In genomic region chr9:107514303-107514955, GRCm38 (mm10) we compare ENCODE assay signal across 8 mouse cellular contexts. TPM values are rescaled to one million over a fixed set of nuclear protein-coding genes. Genes with fewer than 3 reads are reported as not detected.
A peak's percentile ranks its signal among the peaks of the same experiment; 100 is the strongest.
DNase-seq lines count a peak whose midpoint lies in the region; ATAC-seq and TF ChIP-seq lines count a peak whose summit lies in the region.

No protein-coding gene starts in this region.

- H3K4me2 ChIP-seq in intestine, embryonic 14.5 days (ENCODE audit: low read length) = no peak overlapping the region
- no peak overlapping the region for H3K4me2 ChIP-seq in midbrain, embryonic 14.5 days (ENCODE audit: low read length)

- intact Hi-C loops in left cerebral cortex, postnatal 36 days (cut with DNase I) = loop anchor here (1.0 to 5.0 kb wide), 3 partner anchors 148 to 222 kb away; no protein-coding TSS in a partner anchor

- no peaks in the 10 kb centered on the region for H3K4me1 ChIP-seq in intestine, embryonic 14.5 days (replicated peaks; ENCODE audit: control insufficient read depth, insufficient read depth, low read length)
- H3K4me1 ChIP-seq in midbrain, embryonic 14.5 days (ENCODE audit: control insufficient read depth, insufficient read depth, low read length) = peaks cover 12% of the 10 kb centered on the region
- no peaks in the 10 kb centered on the region for H3K4me1 ChIP-seq in small intestine, adult 2 months (ENCODE audit: control insufficient read depth, insufficient read depth, insufficient read length, low read length)

- H3K27me3 ChIP-seq in intestine, embryonic 14.5 days (replicated peaks; ENCODE audit: control insufficient read depth, insufficient read depth, low read length) = no peaks in the 10 kb centered on the region
- no peaks in the 10 kb centered on the region for H3K27me3 ChIP-seq in midbrain, embryonic 14.5 days (ENCODE audit: control insufficient read depth, insufficient read depth, low read length)
- no peaks in the 10 kb centered on the region for H3K27me3 ChIP-seq in small intestine, adult 2 months (ENCODE audit: control insufficient read depth, insufficient read depth, low read length)

- no peak overlapping the region for H3K27ac ChIP-seq in intestine, embryonic 14.5 days (ENCODE audit: low read depth)
- peak overlapping the region; percentile 3; the same call in 1 of the 2 replicates for H3K27ac ChIP-seq in midbrain, embryonic 14.5 days (replicated peaks; ENCODE audit: low read depth, low read length)
- no peak overlapping the region for H3K27ac ChIP-seq in small intestine, adult 2 months (ENCODE audit: insufficient read depth, low read depth, low read length)

- ATAC-seq in activated CD4-positive, CD25-positive, alpha-beta regulatory T cell, adult 4 months = peak; percentile 57
- peak; percentile 51; the same call in 1 of the 2 replicates for ATAC-seq in intestine, embryonic 14.5 days (replicated peaks; ENCODE audit: low FRiP score, low TSS enrichment, low read depth)
- ATAC-seq in midbrain, embryonic 14.5 days (ENCODE audit: low FRiP score, low TSS enrichment) = peak; percentile 35; the same call in 1 of the 2 replicates
- ATAC-seq in inflammation-experienced regulatory T-cells, adult 6 months = no peak

- no peak overlapping the region for H3K9ac ChIP-seq in intestine, embryonic 14.5 days (ENCODE audit: low read length)
- H3K9ac ChIP-seq in midbrain, embryonic 14.5 days (replicated peaks; ENCODE audit: low read length) = no peak overlapping the region

- no peaks in the 10 kb centered on the region for H3K36me3 ChIP-seq in intestine, embryonic 14.5 days (ENCODE audit: control insufficient read depth, insufficient read depth, low read length)
- H3K36me3 ChIP-seq in midbrain, embryonic 14.5 days (ENCODE audit: control insufficient read depth, insufficient read depth, low read length) = peaks cover 11% of the 10 kb centered on the region
- no peaks in the 10 kb centered on the region for H3K36me3 ChIP-seq in small intestine, adult 2 months (ENCODE audit: control insufficient read depth, insufficient read depth, low read length)

- TF ChIP-seq CTCF in small intestine, adult 2 months (IDR thresholded peaks at IDR 0.05; ENCODE audit: extremely low read depth, insufficient read length, insufficient replicate concordance, low read depth, low read length) = peak; percentile 98

- H3K9me3 ChIP-seq in intestine, embryonic 14.5 days (ENCODE audit: control insufficient read depth, low read length) = no peaks in the 10 kb centered on the region
- no peaks in the 10 kb centered on the region for H3K9me3 ChIP-seq in midbrain, embryonic 14.5 days (ENCODE audit: control insufficient read depth, low read length)

- WGBS in intestine, embryonic 14.5 days = 18% methylated on average over 14 of the region's 14 CpGs
- 27% methylated on average over 14 of the region's 14 CpGs for WGBS in midbrain, embryonic 14.5 days
- 19% methylated on average over 14 of the region's 14 CpGs for WGBS in small intestine, adult 2 months

- peak; percentile 96 to 98 for DNase-seq in cerebellum, postnatal 10 days
- DNase-seq in frontal cortex, postnatal 25 days (ENCODE audit: low spot score in 2 of 2) = peak; percentile 84 to 86
- peak; percentile 95 for DNase-seq in intestine, embryonic 14.5 days (ENCODE audit: low spot score)
- DNase-seq in left cerebral cortex, postnatal 36 days (ENCODE audit: low spot score in 2 of 2) = peak; percentile 80 to 86
- DNase-seq in midbrain, embryonic 14.5 days = peak; percentile 94

- H3K4me3 ChIP-seq in intestine, embryonic 14.5 days (ENCODE audit: low read depth, low read length) = no peak overlapping the region
- no peak overlapping the region for H3K4me3 ChIP-seq in midbrain, embryonic 14.5 days (replicated peaks; ENCODE audit: low read depth, low read length)
- no peak overlapping the region for H3K4me3 ChIP-seq in small intestine, adult 2 months (ENCODE audit: low read depth, low read length)

- no peak for TF ChIP-seq POLR2A in small intestine, adult 2 months (IDR thresholded peaks at IDR 0.05; ENCODE audit: low read depth, low read length)

RNA-seq across cellular contexts. Expression of gene Tmem115, which starts 19.3 kb away (rescaled TPM):
- polyA plus RNA-seq in activated CD4-positive, CD25-positive, alpha-beta regulatory T cell, adult 4 months (2017; shearing (Covaris generic)) = 10 to 100 TPM; 19.3 to 24.9 TPM
- polyA plus RNA-seq in intestine, embryonic 14.5 days (2014; fragmentation: Nextera tagmentation; extraction: Ambion mirVana) = 46.7 and 47.6 TPM in 2 replicates
- total RNA-seq in left cerebral cortex, postnatal 36 days (2021) = 10 to 100 TPM; 34.7 to 39.6 TPM
- 50.9 and 51.7 TPM in 2 replicates for polyA plus RNA-seq in midbrain, embryonic 14.5 days (2014; fragmentation: Nextera tagmentation; extraction: Ambion mirVana)
- 32.0 and 63.5 TPM in 2 replicates for polyA plus RNA-seq in small intestine, adult 2 months (2012; rRNA removed)
- 10 to 100 TPM; 17.5 to 28.0 (median 19.6) TPM for polyA plus RNA-seq in inflammation-experienced regulatory T-cells, adult 6 months (2017; shearing (Covaris generic))

RNA-seq across cellular contexts. Expression of gene Cyb561d2, which starts 27.6 kb away (rescaled TPM):
- 10 to 100 TPM; 65.7 to 82.2 TPM for polyA plus RNA-seq in activated CD4-positive, CD25-positive, alpha-beta regulatory T cell, adult 4 months (2017; shearing (Covaris generic))
- polyA plus RNA-seq in intestine, embryonic 14.5 days (2014; fragmentation: Nextera tagmentation; extraction: Ambion mirVana) = 27.1 and 30.8 TPM in 2 replicates
- total RNA-seq in left cerebral cortex, postnatal 36 days (2021) = 10 to 100 TPM; 16.9 to 17.0 TPM
- polyA plus RNA-seq in midbrain, embryonic 14.5 days (2014; fragmentation: Nextera tagmentation; extraction: Ambion mirVana) = 35.1 and 49.6 TPM in 2 replicates
- 35.6 and 47.7 TPM in 2 replicates for polyA plus RNA-seq in small intestine, adult 2 months (2012; rRNA removed)
- polyA plus RNA-seq in inflammation-experienced regulatory T-cells, adult 6 months (2017; shearing (Covaris generic)) = 10 to 100 TPM; 66.5 to 78.0 (median 67.2) TPM

RNA-seq across cellular contexts. Expression of gene Nprl2, which starts 27.6 kb away (rescaled TPM):
- 10 to 100 TPM; 44.5 to 45.2 TPM for polyA plus RNA-seq in activated CD4-positive, CD25-positive, alpha-beta regulatory T cell, adult 4 months (2017; shearing (Covaris generic))
- 34.8 and 42.2 TPM in 2 replicates for polyA plus RNA-seq in intestine, embryonic 14.5 days (2014; fragmentation: Nextera tagmentation; extraction: Ambion mirVana)
- 10 to 100 TPM; 38.9 to 46.2 TPM for total RNA-seq in left cerebral cortex, postnatal 36 days (2021)
- polyA plus RNA-seq in midbrain, embryonic 14.5 days (2014; fragmentation: Nextera tagmentation; extraction: Ambion mirVana) = 69.4 and 75.7 TPM in 2 replicates
- 15.6 and 23.3 TPM in 2 replicates for polyA plus RNA-seq in small intestine, adult 2 months (2012; rRNA removed)
- polyA plus RNA-seq in inflammation-experienced regulatory T-cells, adult 6 months (2017; shearing (Covaris generic)) = 10 to 100 TPM; 48.4 to 55.1 (median 54.4) TPM

RNA-seq across cellular contexts. Expression of gene Zmynd10, which starts 32.7 kb away (rescaled TPM):
- polyA plus RNA-seq in activated CD4-positive, CD25-positive, alpha-beta regulatory T cell, adult 4 months (2017; shearing (Covaris generic)) = 1 to 10 TPM in 1 of 2 experiments, under 1 TPM in 1; 0.83 to 3.2 TPM
- 0.54 TPM in 1 of 2 replicates, not detected in the other for polyA plus RNA-seq in intestine, embryonic 14.5 days (2014; fragmentation: Nextera tagmentation; extraction: Ambion mirVana)
- 1 to 10 TPM; 3.4 to 4.3 TPM for total RNA-seq in left cerebral cortex, postnatal 36 days (2021)
- polyA plus RNA-seq in midbrain, embryonic 14.5 days (2014; fragmentation: Nextera tagmentation; extraction: Ambion mirVana) = 2.2 and 2.5 TPM in 2 replicates
- polyA plus RNA-seq in small intestine, adult 2 months (2012; rRNA removed) = 0.32 and 0.69 TPM in 2 replicates
- polyA plus RNA-seq in inflammation-experienced regulatory T-cells, adult 6 months (2017; shearing (Covaris generic)) = 1 to 10 TPM; 1.8 to 2.9 (median 2.1) TPM

RNA-seq across cellular contexts. Expression of gene Rassf1, which starts 36.9 kb away (rescaled TPM):
- 10 to 100 TPM; 74.8 to 81.7 TPM for polyA plus RNA-seq in activated CD4-positive, CD25-positive, alpha-beta regulatory T cell, adult 4 months (2017; shearing (Covaris generic))
- 54.4 and 59.9 TPM in 2 replicates for polyA plus RNA-seq in intestine, embryonic 14.5 days (2014; fragmentation: Nextera tagmentation; extraction: Ambion mirVana)
- total RNA-seq in left cerebral cortex, postnatal 36 days (2021) = 10 to 100 TPM; 16.7 to 19.0 TPM
- 35.5 and 40.4 TPM in 2 replicates for polyA plus RNA-seq in midbrain, embryonic 14.5 days (2014; fragmentation: Nextera tagmentation; extraction: Ambion mirVana)
- 14.1 and 33.2 TPM in 2 replicates for polyA plus RNA-seq in small intestine, adult 2 months (2012; rRNA removed)
- 10 to 100 TPM; 77.8 to 84.6 (median 82.3) TPM for polyA plus RNA-seq in inflammation-experienced regulatory T-cells, adult 6 months (2017; shearing (Covaris generic))
